In the genomic region with DNA sequence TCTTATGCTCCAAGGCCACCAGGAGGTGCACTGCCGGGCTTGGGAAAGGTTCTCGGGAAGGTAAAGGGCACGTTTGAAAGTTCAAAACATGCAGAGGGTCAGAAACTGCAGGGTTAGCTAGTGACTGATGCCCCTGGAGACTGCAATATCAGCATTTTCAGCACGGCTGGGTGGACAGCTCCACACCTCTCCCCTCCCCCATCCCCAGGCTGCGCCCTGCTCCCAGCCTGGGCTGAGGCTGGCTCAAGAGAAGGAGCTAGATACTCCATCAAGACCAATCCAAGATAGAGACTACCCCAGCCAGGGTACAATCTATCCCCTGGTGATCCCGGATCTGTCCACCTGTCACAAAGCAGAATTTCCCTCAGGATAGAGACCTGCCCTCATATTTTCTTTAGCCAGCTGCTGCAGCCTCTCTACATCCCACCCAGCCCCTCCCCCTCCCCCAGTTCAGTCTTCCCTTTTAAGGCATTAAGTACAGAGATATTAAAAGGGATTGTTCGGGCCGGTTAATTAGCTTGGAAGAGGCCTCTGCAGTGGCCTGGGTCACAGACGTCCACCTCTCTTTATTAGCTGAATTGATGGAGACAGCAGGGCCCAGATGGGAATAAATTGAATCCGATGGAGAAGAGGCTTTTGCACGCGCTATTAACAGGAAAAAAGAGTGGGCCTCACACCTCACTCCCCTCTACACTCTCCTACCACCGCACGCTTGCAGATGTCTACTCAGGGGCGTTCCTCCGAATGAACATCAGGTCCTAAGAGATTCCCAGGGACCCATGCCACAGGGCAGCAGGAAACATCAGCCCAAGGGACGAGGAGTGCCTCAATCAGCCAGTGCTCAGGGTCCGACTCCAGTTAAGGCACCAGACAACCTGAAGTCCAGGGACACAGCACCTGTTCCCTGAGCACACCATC, we compare ENCODE assay signal across 7 mouse cellular contexts.
A peak's percentile ranks its signal among the peaks of the same experiment; 100 is the strongest.
DNase-seq lines count a peak whose midpoint lies in the region; ATAC-seq and TF ChIP-seq lines count a peak whose summit lies in the region.

No protein-coding gene starts in this region.

- no peaks in the 10 kb centered on the region for H3K4me1 ChIP-seq in kidney, adult 2 months (ENCODE audit: control insufficient read depth, insufficient read depth, low read length)
- H3K4me1 ChIP-seq in midbrain, embryonic 15.5 days: peaks cover 52% of the 10 kb centered on the region

- TF ChIP-seq POLR2A in kidney, adult 2 months (IDR thresholded peaks at IDR 0.05; ENCODE audit: low read depth, low read length): no peak

- no peak overlapping the region for H3K4me3 ChIP-seq in kidney, adult 2 months (ENCODE audit: insufficient read depth, low read depth, low read length)
- H3K4me3 ChIP-seq in midbrain, embryonic 15.5 days: no peak overlapping the region
- H3K4me3 ChIP-seq in left cerebral cortex, adult 2 months: no peak overlapping the region

- peak; percentile 12 for DNase-seq in thymus, postnatal 25 days
- no peak for DNase-seq in thymus, postnatal 36 days
- peak; percentile 66 for DNase-seq in embryo, embryonic 9.5 days (ENCODE audit: extremely low spot score)
- DNase-seq in kidney, adult 2 months: peak; percentile 21
- no peak for DNase-seq in left cerebral cortex, adult 2 months (ENCODE audit: extremely low spot score in 1 of 2, low spot score in 2 of 2)
- no peak for DNase-seq in cerebellum, postnatal 4 days (ENCODE audit: low spot score in 2 of 2)

- intact Hi-C loops in left cerebral cortex, adult 2 months (cut with DNase I): no loop called here

- no peak; the same call in 1 of the 2 replicates for ATAC-seq in midbrain, embryonic 15.5 days (replicated peaks)

- no peak for TF ChIP-seq CTCF in kidney, adult 2 months (conservative IDR thresholded peaks at IDR 0.05; ENCODE audit: insufficient read depth, insufficient read length, low read depth, low read length)
- no peak for TF ChIP-seq CTCF in left cerebral cortex, adult 2 months (IDR thresholded peaks at IDR 0.05)

- H3K9me3 ChIP-seq in midbrain, embryonic 15.5 days: no peaks in the 10 kb centered on the region

- H3K4me2 ChIP-seq in midbrain, embryonic 15.5 days: no peak overlapping the region

- H3K27me3 ChIP-seq in kidney, adult 2 months (replicated peaks; ENCODE audit: control insufficient read depth, insufficient read depth, low read length): no peaks in the 10 kb centered on the region
- H3K27me3 ChIP-seq in midbrain, embryonic 15.5 days (replicated peaks): no peaks in the 10 kb centered on the region

- H3K27ac ChIP-seq in kidney, adult 2 months (ENCODE audit: insufficient read depth, low read depth, low read length): no peak overlapping the region
- H3K27ac ChIP-seq in midbrain, embryonic 15.5 days: peak overlapping the region; percentile 27
- H3K27ac ChIP-seq in left cerebral cortex, adult 2 months: no peak overlapping the region

- 22% methylated on average over 18 of the region's 18 CpGs for WGBS in kidney, adult 2 months
- 11% methylated on average over 18 of the region's 18 CpGs for WGBS in midbrain, embryonic 15.5 days

- H3K36me3 ChIP-seq in kidney, adult 2 months (ENCODE audit: control insufficient read depth, insufficient read depth, low read length): no peaks in the 10 kb centered on the region
- no peaks in the 10 kb centered on the region for H3K36me3 ChIP-seq in midbrain, embryonic 15.5 days (replicated peaks)

- H3K9ac ChIP-seq in midbrain, embryonic 15.5 days: no peak overlapping the region

Comparison
In these comparisons a context has a peak if more than half of its experiments do, and no peak if none do; other contexts are left out.
1. DNase-seq: peak in thymus, postnatal 25 days (single experiment), embryo, embryonic 9.5 days (single experiment) and kidney, adult 2 months (single experiment); none in thymus, postnatal 36 days (0 of 2), left cerebral cortex, adult 2 months (0 of 2) and cerebellum, postnatal 4 days (0 of 2).